Mouse (Mus musculus) lung, embryonic 14.5 days (tissue): ENCODE measurements around the gene Ubn2. TPM values are rescaled to one million over a fixed set of nuclear protein-coding genes. Genes with fewer than 3 reads are reported as not detected.
A peak's percentile ranks its signal among the peaks of the same experiment; 100 is the strongest.
"Not testable (repeated sequence)": the region's sequence is repeated elsewhere in the genome, so short reads cannot be mapped to it uniquely, and the experiment has no call there.

Experiments used
- ATAC-seq: fragments of 200-750 bp; cut with Nextera tagmentation; 2 replicates; pipeline ENCODE4 v1.8.0; 2017; ENCODE audit warnings: mild to moderate bottlenecking, moderate TSS enrichment, moderate library complexity; ENCODE audit not compliant: insufficient read depth
- DNase-seq: peaks from one replicate; pipeline ENCODE4 v3.0.0-alpha.2; 2015
- H3K27ac ChIP-seq: fragments of 300-500 bp; sonication (generic); 2 replicates; pipeline ENCODE4 v1.5.1; 2014; ENCODE audit warnings: low read depth, mild to moderate bottlenecking, moderate library complexity
- H3K27me3 ChIP-seq: fragments of 300-500 bp; sonication (generic); 2 replicates; pipeline ENCODE4 v1.6.1; 2014; ENCODE audit warnings: low read length, control low read depth; ENCODE audit not compliant: insufficient read depth
- H3K36me3 ChIP-seq: fragments of 300-500 bp; sonication (generic); 2 replicates; pipeline ENCODE4 v1.6.1; 2014; ENCODE audit warnings: control low read depth; ENCODE audit not compliant: insufficient read depth
- H3K4me1 ChIP-seq: fragments of 300-500 bp; sonication (generic); 2 replicates; pipeline ENCODE4 v1.6.1; 2014; ENCODE audit warnings: antibody characterized with exemption, control low read depth; ENCODE audit not compliant: insufficient read depth
- H3K4me2 ChIP-seq: fragments of 300-500 bp; sonication (generic); 2 replicates; pipeline ENCODE4 v1.6.1; 2014; ENCODE audit warnings: mild to moderate bottlenecking
- H3K4me3 ChIP-seq: fragments of 300-500 bp; sonication (generic); 2 replicates; pipeline ENCODE4 v1.5.1; 2014; ENCODE audit warnings: low read depth, low read length
- H3K9ac ChIP-seq: fragments of 300-500 bp; sonication (generic); 2 replicates; pipeline ENCODE4 v1.6.1; 2014
- H3K9me3 ChIP-seq: fragments of 300-500 bp; sonication (generic); 2 replicates; pipeline ENCODE4 v1.6.1; 2016; ENCODE audit warnings: low read depth, low read length, control low read depth
- CTCF ChIP-seq: IDR thresholded peaks from 2 replicates; pipeline ENCODE4 v1.5.1; 2016; ENCODE audit warnings: antibody characterized with exemption, low read depth
- WGBS: fragments of 180-500 bp; shearing (Covaris S2); extraction: QIAGEN DNeasy Blood & Tissue Kit; methylation state at CpG from one replicate; pipeline ENCODE4 v1.1.7; 2014; 5-methylcytosine and 5-hydroxymethylcytosine counted together
- polyA plus RNA-seq: library from polyadenylated mRNA; unstranded; fragments of >200 nt; fragmentation: Nextera tagmentation; extraction: Ambion mirVana; gene quantifications from 2 replicates; pipeline ENCODE4 v1.2.1, GENCODE M21; 2014

The Ubn2 gene
- polyA plus RNA-seq, 1 experiment from 2014 or later: 17.4 TPM

- Histone ChIP-seq H3K4me3 (peak overlapping the region; percentile 82), H3K9ac (peak overlapping the region; percentile 89), H3K9me3 (no peaks in the 10 kb centered on the region), H3K4me2 (peak overlapping the region; percentile 59), H3K36me3 (0 out of 2 replicates have a peak, but pooled peaks cover 3% of the 10 kb centered on the region), H3K4me1 (0 out of 2 replicates have a peak, but pooled peaks cover 4% of the 10 kb centered on the region), H3K27me3 (no peaks in the 10 kb centered on the region), H3K27ac (peak overlapping the region; percentile 98; the same call in 1 of the 2 replicates)
- ATAC-seq: no peak
- 1% methylated on average over 9 of the region's 9 CpGs for WGBS
- DNase-seq: no peak
- TF ChIP-seq CTCF: no peak
These were observed 101.6 kb downstream of the Ubn2 start for GRCm38 (mm10) chr6:38535366-38535690.

GRCm38 (mm10) chr6:38535788-38536187 is 102.0 kb downstream of the Ubn2 start:
- 73% methylated on average over 1 of the region's 1 CpGs for WGBS
- Histone ChIP-seq H3K27ac (no peak overlapping the region), H3K4me1 (0 out of 2 replicates have a peak, but pooled peaks cover 4% of the 10 kb centered on the region), H3K36me3 (0 out of 2 replicates have a peak, but pooled peaks cover 3% of the 10 kb centered on the region), H3K4me3 (peak overlapping the region; percentile 82), H3K9me3 (no peaks in the 10 kb centered on the region), H3K9ac (no peak overlapping the region), H3K4me2 (peak overlapping the region; percentile 59), H3K27me3 (no peaks in the 10 kb centered on the region)
- DNase-seq (no peak), ATAC-seq (no peak)
- TF ChIP-seq CTCF: no peak

DNA sequence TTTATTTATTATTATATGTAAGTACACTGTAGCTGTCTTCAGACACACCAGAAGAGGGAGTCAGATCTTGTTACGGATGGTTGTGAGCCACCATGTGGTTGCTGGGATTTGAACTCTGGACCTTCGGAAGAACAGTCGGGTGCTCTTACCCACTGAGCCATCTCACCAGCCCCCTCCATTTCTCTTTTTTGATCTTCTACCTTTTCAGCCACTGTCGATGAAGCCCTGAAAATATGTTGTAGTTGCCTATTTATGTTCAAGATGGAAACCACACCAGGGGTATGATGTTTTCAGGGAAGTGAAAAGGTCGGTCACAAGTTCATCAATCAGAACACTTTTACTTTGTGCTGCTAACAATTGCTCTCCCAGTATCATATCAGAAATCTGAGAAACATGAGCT is 110.4 kb downstream of the Ubn2 start:
- 93% methylated on average over 4 of the region's 5 CpGs for WGBS
- H3K9ac ChIP-seq, ATAC-seq, H3K36me3 ChIP-seq, H3K4me3 ChIP-seq, H3K4me2 ChIP-seq, H3K27me3 ChIP-seq, H3K27ac ChIP-seq, H3K9me3 ChIP-seq, H3K4me1 ChIP-seq, DNase-seq: not testable (repeated sequence)

DNA sequence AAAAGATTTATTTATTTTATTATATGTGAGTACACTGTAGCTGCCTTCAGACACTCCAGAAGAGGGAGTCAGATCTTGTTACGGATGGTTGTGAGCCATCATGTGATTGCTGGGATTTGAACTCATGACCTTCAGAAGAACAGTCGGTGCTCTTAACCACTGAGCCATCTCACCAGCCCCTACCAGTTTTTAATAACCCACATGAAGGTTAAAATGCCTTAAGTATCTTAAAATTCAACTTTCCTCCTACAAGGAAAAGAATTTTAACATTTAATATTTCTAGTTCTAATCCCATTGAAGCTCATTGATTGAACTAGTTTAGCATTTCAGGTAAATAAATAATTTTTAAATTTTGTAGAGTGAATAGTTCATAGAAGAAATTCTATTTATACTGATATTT is 113.3 kb downstream of the Ubn2 start:
- WGBS: 76% methylated on average over 2 of the region's 2 CpGs
- H3K4me2 ChIP-seq, H3K4me3 ChIP-seq, H3K36me3 ChIP-seq, H3K27me3 ChIP-seq, H3K9me3 ChIP-seq, H3K4me1 ChIP-seq, DNase-seq, ATAC-seq, H3K27ac ChIP-seq, H3K9ac ChIP-seq: not testable (repeated sequence)

- WGBS: 71% methylated on average over 1 of the region's 1 CpGs
- Histone ChIP-seq H3K36me3 (no peaks in the 10 kb centered on the region), H3K9ac (no peak overlapping the region), H3K27ac (no peak overlapping the region), H3K27me3 (no peaks in the 10 kb centered on the region), H3K9me3 (no peaks in the 10 kb centered on the region), H3K4me3 (no peak overlapping the region), H3K4me2 (no peak overlapping the region), H3K4me1 (no peaks in the 10 kb centered on the region)
- DNase-seq (no peak), ATAC-seq (no peak)
- TF ChIP-seq CTCF: no peak
These were observed 114.0 kb downstream of the Ubn2 start for GRCm38 (mm10) chr6:38547707-38548106.

DNA sequence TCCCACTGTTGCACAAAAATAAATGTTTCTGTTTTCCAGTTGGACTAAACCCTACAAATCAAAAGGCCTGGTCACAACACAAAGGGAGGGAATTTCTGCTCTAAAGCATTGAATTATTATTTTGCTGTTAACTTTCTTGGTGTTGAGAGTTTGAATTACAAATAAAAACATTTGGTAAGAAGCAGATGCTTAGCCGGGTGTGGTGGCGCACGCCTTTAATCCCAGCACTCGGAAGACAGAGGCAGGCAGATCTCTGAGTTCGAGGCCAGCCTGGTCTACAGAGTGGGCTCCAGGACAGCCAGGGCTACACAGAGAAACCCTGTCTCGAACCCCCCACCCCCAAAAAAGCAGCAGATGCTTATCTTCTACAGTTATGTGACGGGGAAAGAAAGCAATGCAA is 114.8 kb downstream of the Ubn2 start:
- not testable (repeated sequence) for H3K4me1 ChIP-seq, ATAC-seq, H3K4me2 ChIP-seq, H3K27me3 ChIP-seq, DNase-seq, H3K4me3 ChIP-seq, H3K36me3 ChIP-seq, H3K9ac ChIP-seq, H3K27ac ChIP-seq, H3K9me3 ChIP-seq
- WGBS: 87% methylated on average over 7 of the region's 7 CpGs

- H3K4me2 ChIP-seq: peak overlapping the region; percentile 81
- H3K4me3 ChIP-seq: peak overlapping the region; percentile 75
- H3K9me3 ChIP-seq, H3K36me3 ChIP-seq, ATAC-seq, H3K4me1 ChIP-seq, H3K27me3 ChIP-seq, DNase-seq: not testable (repeated sequence)
- peak overlapping the region; percentile 77; the same call in 1 of the 2 replicates for H3K9ac ChIP-seq
- 79% methylated on average over 6 of the region's 6 CpGs for WGBS
- peak overlapping the region; percentile 97 for H3K27ac ChIP-seq
These were observed 116.1 kb downstream of the Ubn2 start for GRCm38 (mm10) chr6:38549840-38550239.
